Mouse (Mus musculus) retina, embryonic 14.5 days (tissue): ENCODE measurements around the gene Tecpr2.

Source experiments
- DNase-seq: peaks from one replicate; pipeline ENCODE4 v3.0.0-alpha.2; 2015; ENCODE audit warnings: low spot score

Tecpr2 gene

DNA sequence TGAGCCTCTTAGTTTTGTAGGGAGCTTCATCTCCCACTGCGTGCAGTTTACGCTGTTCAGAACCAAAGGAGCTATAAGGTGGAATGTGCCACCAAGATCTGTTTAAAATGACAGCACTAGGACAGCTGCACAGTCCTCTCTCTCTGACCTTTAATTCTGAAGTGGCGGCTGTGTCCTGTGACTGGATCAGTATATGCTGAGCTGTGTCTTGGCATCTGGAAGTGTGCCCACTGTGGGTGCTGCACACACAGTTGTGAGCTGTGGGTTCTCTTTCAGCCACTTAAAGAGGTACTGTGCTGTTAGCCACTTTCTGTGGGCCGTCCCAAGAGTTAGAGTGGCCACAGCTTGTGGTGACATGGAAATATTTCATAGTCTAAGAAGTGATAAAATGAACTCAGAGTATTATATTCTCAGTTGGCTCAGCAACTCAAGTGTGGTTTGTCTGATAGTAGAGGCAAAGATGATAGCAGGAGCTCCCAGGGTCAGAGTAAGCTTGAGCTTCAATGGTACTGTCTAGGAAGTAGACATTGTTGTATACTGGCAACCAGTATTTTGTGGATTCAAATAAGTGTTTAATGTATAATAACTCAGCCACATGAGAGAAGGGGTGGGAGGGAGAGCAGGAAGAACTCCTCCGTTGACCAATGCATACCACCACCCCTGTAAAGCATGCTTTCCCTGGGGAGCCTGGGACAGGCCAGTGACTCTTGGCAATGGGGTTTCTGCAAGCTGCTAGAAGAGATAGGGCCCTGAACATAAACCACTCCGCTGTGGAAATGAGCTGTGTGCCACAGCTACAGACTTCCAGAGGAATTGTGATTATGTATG, 59.2 kb downstream of the Tecpr2 start:
- no peak for DNase-seq

DNA sequence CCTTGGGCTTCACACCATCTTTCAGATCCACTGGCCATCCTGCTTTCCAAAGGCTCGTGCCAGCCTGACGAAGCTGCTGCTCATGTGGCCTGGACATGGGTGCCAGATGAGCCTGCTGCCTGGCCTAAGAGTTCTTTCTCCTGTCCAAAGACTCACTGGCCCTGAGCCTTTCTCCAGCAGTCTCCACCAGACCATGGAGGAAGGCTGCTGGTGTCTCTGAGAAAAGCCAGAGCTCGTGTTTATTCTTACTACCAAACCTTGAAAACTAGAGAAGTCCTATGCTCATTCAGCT, 59.8 kb downstream of the Tecpr2 start:
- DNase-seq = no peak

DNA sequence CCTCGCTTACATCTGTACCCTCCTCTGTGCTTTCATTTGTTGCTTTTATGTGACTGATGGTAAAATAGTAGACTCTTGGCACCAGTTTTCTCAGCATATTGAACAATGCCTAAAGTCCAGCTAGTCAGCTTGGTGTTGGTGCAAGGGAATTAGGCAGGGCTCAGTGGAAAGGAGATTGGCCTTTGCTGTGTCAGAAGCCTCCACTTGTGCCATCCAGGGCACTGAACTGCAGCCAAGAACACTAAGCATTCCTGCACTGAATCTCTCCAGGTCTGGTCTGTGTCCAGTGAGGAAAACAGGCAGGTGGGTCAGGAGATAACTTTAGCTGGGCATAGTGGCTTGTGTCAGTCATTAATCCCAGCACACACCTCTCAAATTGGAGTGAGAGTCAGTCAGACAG, 60.3 kb downstream of the Tecpr2 start:
- DNase-seq = no peak

DNA sequence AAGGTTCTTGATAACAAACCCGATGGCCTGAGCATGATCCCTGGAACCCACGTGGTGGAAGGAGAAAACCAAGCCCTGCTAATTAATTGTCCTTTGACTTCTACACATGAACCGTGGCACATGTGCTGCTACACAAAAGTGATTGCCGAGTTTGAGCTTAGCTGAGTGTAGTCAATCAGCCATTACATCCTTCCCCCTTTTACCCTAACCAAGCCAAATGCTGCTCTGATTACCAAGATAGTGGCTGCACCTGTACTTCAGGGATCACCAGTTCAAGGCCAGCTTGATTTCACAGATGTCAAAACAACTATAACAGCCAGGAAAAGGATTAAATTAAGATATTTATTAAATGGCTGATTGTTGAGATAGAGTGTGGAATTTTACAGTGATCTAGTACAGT, 61.1 kb downstream of the Tecpr2 start:
- DNase-seq = no peak

GRCm38 (mm10) chr12:110951236-110951635, 62.2 kb downstream of the Tecpr2 start:
- no peak for DNase-seq

DNA sequence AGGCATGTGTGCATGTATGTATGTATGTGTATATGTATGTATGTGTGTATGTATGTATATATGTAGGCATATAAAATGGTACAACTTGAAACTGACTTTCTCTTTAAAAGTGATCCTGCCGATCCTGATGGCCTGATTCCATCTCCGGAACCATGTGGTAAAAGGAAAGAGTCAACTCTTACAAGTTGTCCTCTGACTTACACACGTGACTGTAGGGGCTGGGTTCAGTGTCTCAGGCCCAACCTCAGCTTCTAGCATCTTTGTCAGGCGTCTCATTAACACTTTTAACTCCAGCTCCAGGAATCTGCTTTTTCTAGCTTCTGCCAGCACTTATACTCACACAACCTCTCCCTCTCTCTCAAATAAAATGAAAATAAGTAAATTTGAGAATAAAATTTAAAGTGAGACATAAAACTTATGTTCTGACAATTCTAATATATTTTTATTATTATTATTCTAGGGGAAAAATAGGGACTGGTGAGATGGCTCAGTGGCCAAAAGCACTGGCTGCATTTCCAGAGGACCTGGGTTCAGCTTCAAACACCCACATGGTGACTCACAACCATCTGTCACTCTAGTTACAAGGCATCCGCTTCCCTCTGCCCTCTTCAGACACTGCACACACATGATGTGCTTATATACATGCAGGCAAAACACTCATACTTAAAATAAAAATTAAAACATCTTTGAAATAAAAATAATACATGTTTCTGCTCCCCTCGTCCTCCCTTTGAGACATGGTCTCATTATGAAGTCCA, 63.7 kb downstream of the Tecpr2 start:
- no peak for DNase-seq

GRCm38 (mm10) chr12:110953443-110953842, 64.4 kb downstream of the Tecpr2 start:
- DNase-seq = no peak

- no peak for DNase-seq
These were observed 64.8 kb downstream of the Tecpr2 start for GRCm38 (mm10) chr12:110953900-110954299.

DNA sequence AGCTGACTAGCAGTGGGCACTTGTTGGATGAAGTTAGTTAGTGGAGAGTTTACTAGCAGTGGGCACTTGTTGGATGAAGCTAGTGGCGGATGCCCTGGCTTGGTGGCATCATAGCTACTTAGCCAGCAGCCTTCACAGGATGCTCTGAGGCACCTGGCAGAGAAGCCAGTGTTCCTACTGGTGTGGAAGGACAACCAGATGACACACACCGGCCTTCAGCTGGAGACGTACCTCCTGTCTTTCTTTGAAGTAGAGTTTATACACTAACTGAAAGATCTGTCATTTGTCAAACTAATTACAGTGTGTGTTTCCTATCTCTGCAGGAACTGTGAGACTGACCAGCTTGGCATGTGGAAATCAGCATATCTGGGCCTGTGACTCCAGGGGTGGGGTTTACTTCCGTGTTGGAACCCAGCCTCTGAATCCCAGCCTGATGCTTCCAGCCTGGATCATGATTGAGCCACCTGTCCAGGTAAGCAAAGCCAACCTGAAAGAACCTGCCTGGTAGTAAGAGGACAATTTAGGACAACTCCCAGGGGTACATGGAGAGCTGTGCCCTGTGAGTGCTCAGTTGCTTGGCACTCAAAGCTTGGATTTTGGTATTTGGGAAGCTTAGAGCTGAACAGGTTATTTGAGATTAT, 65.4 kb downstream of the Tecpr2 start:
- DNase-seq = no peak

DNA sequence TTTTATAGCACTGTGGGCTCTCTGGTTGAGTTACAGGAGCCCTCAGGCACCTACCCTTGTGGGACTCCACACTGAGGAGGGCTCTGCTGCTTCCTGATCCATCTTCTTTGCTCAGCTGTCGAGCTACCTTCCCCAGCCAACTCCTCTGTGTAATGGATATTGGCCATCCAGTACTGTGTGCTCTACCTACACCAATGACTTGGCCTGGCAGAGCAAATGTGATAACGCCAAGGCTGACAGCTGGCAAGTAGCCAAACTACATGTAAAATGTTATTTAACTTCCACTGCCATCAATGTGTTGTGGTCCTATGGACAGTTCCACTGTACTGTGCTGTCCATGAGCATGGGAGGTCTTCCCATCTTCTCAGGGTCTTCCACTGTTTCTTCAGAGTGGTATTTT, 72.9 kb downstream of the Tecpr2 start:
- DNase-seq = no peak

DNA sequence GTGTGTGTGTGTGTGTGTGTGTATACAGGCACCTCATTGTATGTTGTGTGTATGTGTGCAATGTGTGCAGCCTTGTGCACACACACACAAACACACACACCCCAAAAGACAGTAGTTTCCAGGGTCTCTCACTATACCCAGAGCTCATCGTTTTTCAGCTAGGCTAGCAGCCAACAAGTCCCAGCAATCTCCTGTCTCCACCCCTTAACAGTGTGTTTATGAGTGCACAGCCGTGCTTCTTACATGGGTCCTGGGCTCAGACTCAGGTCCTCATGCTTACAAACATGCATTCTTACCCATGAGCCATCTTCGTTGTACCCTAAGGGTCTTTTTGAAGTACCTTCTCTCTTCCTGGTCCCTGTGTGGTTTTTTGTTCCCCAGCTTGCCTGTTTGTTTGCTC, 76.4 kb downstream of the Tecpr2 start:
- no peak for DNase-seq

DNA sequence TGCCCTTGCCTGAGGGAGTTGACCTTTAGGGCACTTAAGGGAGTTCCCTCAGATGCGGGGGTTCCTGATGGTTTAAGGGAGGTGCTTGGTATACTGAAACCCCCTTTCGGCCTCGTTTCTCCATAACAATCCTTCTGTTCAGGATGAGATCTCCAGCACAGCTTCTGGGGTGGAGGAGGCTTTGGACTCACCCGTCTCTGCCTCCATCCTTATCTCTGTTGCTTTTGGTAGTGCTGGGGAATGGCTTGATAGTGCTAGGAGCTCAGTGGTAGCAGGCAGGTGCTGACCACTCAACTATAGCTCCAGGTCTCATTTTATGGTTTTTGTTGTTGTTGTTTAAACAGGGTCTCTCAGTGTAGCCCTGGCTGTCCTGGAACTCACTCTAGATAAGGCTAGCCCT, 77.0 kb downstream of the Tecpr2 start:
- DNase-seq = no peak

GRCm38 (mm10) chr12:110967146-110967545, 78.1 kb downstream of the Tecpr2 start:
- no peak for DNase-seq

- no peak for DNase-seq
These were observed 81.3 kb downstream of the Tecpr2 start for GRCm38 (mm10) chr12:110970408-110970807.

- DNase-seq = no peak
These were observed 82.9 kb downstream of the Tecpr2 start for GRCm38 (mm10) chr12:110971972-110972371.

- DNase-seq = no peak
These were observed 84.8 kb downstream of the Tecpr2 start for GRCm38 (mm10) chr12:110973829-110974228.

DNA sequence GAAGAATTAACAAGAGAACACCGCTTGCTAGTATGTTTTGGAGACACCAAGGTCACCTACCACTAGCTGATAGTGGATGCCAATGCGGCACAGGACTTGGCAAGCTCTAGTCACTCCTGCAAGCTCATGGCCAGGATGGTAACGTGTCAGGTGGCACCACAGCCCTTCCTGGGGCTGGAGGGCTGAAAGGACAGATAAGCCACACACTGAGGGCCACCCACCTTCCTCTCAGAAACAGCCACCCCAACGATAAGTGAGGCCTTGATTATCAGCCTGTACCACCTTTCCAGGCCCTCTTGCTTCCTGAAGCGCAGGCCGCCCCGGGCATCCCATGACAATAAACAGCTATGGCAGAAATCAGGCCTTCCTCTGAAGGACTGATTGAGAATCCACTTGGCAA, 85.2 kb downstream of the Tecpr2 start:
- no peak for DNase-seq

- no peak for DNase-seq
These were observed 85.7 kb downstream of the Tecpr2 start for GRCm38 (mm10) chr12:110974726-110975125.

DNA sequence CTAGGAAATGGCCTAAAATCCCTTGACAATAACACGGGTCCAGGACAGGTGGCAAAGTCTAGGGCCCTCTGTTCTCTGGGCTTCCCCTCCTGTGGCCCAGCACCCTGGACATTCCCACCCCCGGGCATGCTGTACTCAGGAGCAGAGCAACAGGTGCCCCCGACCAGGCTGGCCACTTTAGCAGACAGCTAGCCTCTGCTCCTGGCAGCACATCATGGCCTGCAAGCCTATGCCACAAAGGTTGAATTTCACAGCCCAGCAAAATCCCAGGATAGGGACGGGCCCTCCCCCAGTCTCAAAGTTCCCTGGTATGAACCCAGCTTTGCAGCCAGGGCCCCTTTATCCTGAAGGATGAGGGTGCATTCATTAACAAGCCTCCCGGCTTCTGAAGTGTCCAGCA, 86.3 kb downstream of the Tecpr2 start:
- DNase-seq = no peak

GRCm38 (mm10) chr12:110975838-110976468, 86.9 kb downstream of the Tecpr2 start:
- no peak for DNase-seq

DNA sequence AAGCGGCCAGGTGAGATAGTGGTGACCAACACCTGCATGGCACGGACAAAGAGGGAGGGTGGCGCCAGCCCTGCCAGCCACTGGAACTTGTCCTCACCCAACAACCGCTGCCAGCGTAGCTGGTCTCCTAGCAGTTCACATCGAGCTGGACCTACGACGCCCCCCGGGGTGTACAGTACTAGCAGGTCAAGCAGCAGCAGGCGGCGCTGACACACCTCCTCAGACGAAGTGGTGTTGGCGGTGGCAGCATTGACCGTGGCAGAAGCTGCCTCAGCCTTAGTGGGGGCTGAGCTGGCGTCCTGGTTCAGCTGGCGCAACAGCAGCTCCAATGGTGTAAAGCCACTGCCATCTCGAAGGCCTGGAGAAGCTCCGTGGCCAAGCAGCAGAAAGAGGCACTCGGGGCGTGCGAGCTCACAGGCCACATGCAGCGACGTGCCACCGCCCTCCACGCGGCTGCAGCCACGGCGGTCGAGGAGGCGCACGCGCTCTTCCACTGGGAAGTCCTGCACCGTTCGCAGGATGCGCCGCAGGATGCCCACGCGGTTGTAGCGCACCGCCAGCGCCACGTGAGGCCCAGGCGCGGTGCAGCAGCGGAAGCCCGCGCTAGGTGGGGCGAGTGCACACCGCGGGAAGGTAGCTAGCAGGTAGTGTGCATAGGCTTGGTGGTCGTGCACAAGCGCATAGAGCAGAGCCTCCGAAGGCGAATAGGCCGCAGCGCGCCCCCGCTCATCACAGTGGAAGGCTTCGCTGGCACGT, 87.7 kb downstream of the Tecpr2 start:
- no peak for DNase-seq

GRCm38 (mm10) chr12:110977345-110977733, 88.3 kb downstream of the Tecpr2 start:
- no peak for DNase-seq
